In the genomic region with DNA sequence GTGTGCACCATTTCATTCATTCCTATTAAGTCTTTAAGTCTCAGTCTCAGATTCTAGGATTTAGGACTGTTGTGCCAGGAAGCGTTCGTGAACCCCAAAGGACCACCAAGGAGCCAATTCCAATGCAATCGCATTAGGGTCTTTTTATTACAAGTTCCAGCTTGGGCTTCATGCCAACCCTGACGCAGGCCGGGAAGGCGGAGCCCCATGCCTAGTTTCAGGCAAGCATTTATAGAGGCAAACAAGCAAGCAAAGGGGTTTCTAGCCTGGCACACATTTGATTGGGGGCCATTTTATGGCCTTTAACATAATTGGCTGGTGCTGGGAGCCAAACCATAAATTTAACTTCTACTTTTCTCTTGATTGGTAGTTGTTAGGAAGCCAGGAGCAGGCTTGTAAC, we compare ENCODE assay signal across 18 mouse cellular contexts. TPM values are rescaled to one million over a fixed set of nuclear protein-coding genes. Genes with fewer than 3 reads are reported as not detected.
"Had no signal": no experiment of that assay in that cellular context is flagged by ENCODE, and none has a peak within 500 bp of the region (broad histone marks: within the 10 kb centered on the region; RNA-seq: fewer than 3 reads in every experiment).

No protein-coding gene starts in this region.

- H3K27ac ChIP-seq: left cerebral cortex, adult 2 months; liver, embryonic 14.5 days; midbrain, embryonic 10.5 days had no signal

- H3K9me3 ChIP-seq: midbrain, embryonic 10.5 days had no signal

- H3K36me3 ChIP-seq: midbrain, embryonic 10.5 days had no signal

- DNase-seq: kidney, adult 8-10 months; kidney, postnatal 25 days; lung, postnatal 10 days; lung, postnatal 4 days; retina, postnatal 1 day; right cerebral cortex, postnatal 4 days; spleen, adult 18-20 months; thymus, adult 18-20 months; thymus, postnatal 14 days had no signal

- H3K9ac ChIP-seq: liver, embryonic 14.5 days had no signal

- ATAC-seq: midbrain, embryonic 16.5 days had no signal

- H3K4me3 ChIP-seq: left cerebral cortex, adult 2 months; midbrain, embryonic 10.5 days had no signal

RNA-seq across cellular contexts. Expression of a gene that starts 24.6 kb away (rescaled TPM):
- total RNA-seq: layer of hippocampus, postnatal 25 days; left cerebral cortex, adult 2 months; liver, adult 2 months; megakaryocyte, adult 5-6 weeks had no signal
- polyA plus RNA-seq: kidney, embryonic 16.5 days; liver, adult 2 months; liver, embryonic 14.5 days; midbrain, embryonic 10.5 days; midbrain, embryonic 16.5 days; stomach, embryonic 14.5 days had no signal
